Mouse (Mus musculus) natural killer cell, adult 2 months (primary cell): ENCODE data around the gene Gmds.

Experiments used
- DNase-seq, 2 experiments: peaks; one replicate each; pipeline ENCODE4 v3.0.0; 2022; ENCODE audit warnings: low spot score in 2 of 2

Gmds gene

DNA sequence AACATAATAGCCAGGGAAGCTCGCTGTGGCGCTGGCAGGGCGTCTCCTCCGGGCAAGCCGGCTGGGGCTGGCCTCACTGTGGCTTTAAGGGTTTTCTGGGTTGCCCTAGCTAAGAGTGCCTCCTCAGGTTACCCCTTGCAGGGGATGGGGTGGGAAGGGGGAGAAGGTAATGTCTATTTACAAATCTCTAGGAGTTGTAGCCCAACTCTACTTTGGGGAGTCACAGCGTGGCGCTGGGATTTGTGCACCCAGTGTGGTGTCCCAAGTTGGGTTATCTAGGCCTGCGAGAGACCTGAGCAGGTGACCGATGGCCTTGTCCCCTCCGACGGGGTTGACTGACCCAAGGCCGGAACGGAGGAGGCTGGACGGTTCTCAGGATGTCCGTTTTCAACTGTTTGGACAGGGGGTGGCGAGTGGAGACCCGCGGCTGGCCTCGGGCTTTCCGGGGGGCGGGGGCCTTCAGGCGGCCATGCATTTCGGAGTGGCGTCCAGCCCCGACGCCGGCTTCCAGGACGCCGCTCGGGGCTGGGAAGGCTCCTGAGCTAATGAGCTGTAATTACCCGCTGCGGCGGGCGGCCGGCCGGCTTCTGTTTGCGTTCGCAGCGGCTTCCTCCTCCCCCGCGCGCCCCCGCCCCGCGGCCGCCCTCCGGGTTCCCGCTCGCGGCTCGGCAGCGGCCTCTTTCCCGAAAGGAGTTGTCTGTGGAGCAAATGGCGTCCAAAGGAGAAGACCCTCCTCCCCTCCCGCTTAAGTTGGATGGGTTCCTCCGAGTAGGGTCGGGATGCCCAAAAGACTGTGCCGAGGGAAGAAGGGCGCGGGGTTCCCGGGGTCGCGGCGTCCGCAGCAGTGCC lies 527.6 kb downstream of the Gmds start:
- DNase-seq = no peak

- DNase-seq = no peak
Observed at GRCm38 (mm10) chr13:31810375-31810692, 528.2 kb downstream of the Gmds start.

GRCm38 (mm10) chr13:31809701-31810100 lies 528.8 kb downstream of the Gmds start:
- no peak for DNase-seq

DNA sequence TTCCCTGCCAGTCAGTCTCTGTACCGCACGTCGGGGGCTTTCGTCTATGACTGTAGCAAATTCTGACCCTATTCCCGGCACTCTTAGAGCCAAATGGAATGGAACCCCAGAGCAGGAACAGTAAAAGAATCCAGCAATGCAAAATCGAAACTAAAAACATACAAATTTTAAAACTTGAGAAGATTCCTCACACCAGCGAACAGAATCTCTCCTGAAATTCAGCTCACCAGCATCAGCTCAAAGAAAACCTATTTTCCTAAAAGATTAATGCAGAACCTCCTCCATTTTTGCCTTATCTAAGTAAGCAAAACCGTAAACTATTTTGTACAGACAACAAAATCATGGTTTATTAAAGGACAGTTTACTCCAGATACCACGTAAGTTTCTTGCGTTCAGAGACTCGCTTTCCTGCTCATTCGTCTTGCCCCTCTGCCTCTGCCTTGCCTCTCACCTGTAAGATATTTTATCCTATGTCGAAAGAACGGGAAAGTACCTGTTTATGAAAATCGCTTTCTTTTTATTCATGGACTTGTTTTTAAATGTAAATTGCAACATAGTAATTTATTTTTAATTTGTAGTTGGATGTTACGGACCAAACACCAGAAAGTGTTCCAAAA lies 529.6 kb downstream of the Gmds start:
- no peak for DNase-seq

- DNase-seq = peak in 1 of 2 experiments; percentile 13
Observed at GRCm38 (mm10) chr13:31808116-31808803, 530.3 kb downstream of the Gmds start.

DNA sequence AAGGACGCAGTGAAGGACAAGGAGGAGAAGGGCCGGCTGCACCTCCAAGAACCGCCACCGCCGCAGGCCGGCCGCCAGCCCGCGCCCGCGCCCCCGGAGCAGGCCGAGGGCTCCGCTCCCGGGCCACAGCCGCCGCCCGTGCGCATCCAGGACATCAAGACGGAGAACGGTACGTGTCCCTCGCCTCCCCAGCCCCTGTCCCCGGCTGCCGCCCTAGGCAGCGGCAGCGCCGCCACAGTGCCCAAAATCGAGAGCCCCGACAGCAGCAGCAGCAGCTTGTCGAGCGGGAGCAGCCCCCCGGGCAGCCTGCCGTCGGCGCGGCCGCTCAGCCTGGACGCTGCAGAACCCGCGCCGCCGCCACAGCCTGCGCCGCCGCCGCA lies 530.8 kb downstream of the Gmds start:
- no peak for DNase-seq

- DNase-seq = no peak
Observed at GRCm38 (mm10) chr13:31806890-31807735, 531.4 kb downstream of the Gmds start.

- no peak for DNase-seq
Observed at GRCm38 (mm10) chr13:31806428-31806832, 532.1 kb downstream of the Gmds start, which contains the start of gene Foxc1. Gene Foxc1 (plus strand): TSS chr13:31806633.

GRCm38 (mm10) chr13:31805831-31806427 lies 532.6 kb downstream of the Gmds start:
- DNase-seq = no peak

- no peak for DNase-seq
Observed at GRCm38 (mm10) chr13:31804571-31804970, 534.0 kb downstream of the Gmds start.

GRCm38 (mm10) chr13:31803166-31804093 lies 535.1 kb downstream of the Gmds start:
- no peak for DNase-seq

DNA sequence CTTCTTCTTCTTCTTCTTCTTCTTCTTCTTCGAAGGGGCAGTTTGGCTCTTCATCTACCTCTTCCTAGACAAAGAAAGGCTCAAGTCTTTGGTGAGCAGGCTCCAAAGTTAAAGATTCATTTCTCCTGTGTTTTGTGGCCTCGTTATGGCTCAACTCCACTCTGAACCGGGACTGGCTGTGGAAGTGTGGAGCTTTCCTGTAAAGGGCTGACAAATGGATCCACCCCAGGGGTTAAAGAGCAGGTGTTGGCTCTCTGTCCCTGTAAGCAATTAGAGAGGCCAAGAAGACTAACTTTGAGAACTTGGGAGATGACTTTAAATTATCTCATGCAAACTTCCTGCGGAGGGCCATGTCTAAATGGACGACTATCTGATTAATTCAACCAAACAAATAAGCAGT lies 536.1 kb downstream of the Gmds start:
- DNase-seq = no peak

DNA sequence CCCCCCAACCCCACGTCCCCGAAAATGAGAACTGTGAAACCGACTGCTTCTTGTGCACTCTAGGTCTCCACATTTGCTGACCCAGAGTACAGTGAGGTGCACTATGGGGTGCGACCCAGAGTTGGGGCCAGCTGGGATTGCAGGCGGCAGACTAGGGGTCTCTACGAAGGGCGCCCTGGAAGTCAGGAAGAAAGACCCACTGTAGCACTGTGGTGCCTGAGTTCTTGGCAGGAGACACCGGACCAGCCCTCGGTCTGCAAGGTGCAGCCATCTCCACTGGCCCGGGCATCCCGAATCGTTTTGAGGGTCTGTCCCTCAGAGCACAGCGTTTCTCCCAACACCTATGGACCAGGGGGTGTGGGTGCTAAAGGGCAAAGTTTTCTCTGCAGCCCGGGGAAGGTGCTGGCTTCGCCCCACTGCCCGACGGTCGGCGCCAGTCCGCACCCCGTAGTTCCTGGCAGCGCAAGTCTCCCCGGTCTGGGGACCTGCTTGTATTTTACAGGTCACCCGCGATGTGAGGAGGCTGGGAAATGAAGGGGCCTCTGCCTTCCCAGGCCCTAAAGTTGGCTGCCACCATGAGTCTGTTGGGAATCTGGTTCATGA lies 536.7 kb downstream of the Gmds start:
- DNase-seq = no peak

DNA sequence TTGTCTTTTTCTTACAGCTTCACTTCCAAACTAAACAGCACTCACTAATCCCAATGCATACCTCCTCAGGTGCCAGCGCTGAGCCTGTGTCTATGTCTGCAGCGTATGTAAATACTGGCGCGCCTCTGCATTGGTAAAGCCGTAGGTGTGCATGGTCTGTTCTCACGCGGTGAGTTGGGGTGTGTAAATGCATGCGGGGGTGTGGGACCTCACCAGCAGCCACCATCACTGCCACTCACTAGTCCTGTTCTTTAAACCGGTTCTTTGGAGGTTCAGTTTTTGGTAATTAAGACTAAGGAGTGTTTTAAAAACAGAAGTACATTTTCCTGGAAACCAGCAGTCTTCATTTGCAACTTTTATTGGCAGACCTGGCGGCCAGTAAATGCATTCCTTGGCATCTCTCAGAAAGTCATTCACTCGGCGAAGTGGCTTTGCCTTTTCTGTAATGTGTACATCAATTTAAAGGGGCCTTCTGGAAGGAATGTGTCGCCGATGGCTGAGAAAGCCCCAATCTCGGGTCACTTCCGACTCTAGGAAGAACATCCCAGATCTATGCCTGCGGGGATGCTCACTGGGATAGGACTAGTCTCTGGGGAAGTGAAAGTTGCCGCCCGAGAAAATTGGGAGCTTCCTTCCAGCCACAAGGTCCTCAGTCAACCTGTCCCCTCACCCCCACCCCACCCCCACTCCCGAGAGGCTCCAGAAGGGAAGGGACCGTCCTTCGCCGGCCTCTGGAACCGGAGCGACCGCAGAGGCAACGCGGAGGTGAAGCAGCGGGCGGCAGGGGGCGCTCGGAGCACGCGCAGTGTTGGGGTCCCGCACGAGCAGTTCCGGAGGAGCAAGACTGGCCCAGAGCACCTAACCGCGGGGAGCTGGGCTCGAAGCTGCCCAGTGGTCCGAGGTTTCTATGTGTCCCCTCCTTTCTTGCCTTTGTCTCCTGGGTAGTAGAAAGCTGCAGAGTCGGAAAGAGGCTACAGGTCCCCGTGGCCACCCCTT lies 537.7 kb downstream of the Gmds start:
- DNase-seq = peak; percentile 29 to 62

DNA sequence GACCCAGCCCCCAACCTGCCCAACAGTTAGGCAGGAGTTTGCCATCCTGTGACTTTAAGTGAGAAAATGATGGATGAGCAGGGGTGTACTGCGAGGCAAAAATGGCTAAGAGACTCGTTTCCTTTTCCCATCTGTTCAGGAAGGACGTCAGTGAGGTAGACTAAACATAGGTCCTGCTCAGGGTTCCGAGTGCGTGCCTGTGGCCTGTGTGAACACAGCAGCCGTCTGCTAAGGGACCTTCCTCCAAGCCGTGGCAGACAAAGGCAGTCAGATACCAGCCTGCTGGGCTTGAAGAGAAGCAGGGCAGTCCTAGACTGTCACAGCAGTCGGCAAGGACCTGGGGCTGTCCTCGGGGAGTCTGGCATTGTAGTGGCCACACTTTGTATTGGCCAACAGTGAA lies 540.5 kb downstream of the Gmds start:
- no peak for DNase-seq

DNA sequence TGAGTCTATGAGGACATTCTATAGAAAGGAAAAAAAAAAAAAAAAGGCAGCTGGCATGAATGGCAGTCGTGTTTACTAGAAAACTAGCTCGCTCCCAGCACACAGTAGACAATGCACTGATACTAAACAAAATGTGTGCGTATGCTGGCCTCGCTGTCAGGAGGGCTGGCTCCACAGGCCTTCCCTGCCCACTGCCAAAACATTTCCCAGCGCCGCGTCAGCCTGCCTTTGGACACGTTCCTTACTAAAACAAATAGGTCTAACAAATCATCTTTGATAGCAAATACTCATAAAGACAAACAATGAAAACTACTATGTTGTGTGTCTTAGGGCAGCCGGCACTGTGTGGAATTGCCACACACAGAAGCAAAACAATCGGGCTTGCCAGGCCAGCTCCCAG lies 541.2 kb downstream of the Gmds start:
- no peak for DNase-seq

- DNase-seq = no peak
Observed at GRCm38 (mm10) chr13:31793163-31793562, 545.4 kb downstream of the Gmds start.

- DNase-seq = no peak
Observed at GRCm38 (mm10) chr13:31792480-31793132, 545.9 kb downstream of the Gmds start.
